Mouse (Mus musculus): ENCODE measurements around the gene Fxyd3. TPM values are rescaled to one million over a fixed set of nuclear protein-coding genes. Genes with fewer than 3 reads are reported as not detected.

Fxyd3 gene
- 1 to 10 TPM; 1.2 to 1.4 TPM for total RNA-seq (2021)
- long read RNA-seq, experiment 1: 0 reads
- long read RNA-seq, experiment 2: 0 reads

GRCm38 (mm10) chr7:31076492-31076891 lies at the start of gene Fxyd3:
Gene Fxyd3 (minus strand): TSS chr7:31076704.
- intact Hi-C loops (cut with DNase I): no loop called here
- DNase-seq: no peak
- Histone ChIP-seq H3K27ac (peak within 1 kb of the TSS; percentile 57), H3K4me3 (no peak within 1 kb of the TSS)
- TF ChIP-seq CTCF (IDR thresholded peaks at IDR 0.05): no peak

DNA sequence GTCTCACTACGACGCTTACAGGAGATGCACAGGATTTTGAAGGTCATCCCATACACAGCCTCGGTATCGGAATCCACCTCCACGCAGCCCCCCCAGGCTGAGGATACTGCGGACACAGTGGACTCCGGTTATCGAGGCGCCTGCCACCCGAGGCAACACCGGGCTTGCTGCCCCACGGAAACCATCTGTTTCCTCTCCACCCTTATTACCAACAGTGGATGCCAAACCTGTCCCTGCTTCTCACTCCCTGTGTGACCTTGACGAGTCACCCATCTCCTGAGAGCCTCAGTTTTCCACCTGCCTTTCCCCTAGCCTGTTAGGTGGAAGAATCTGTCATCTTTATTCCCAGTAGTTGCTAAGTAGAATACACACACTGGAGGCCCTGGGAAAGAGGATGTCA lies 48.6 kb upstream of the Fxyd3 start:
- Histone ChIP-seq H3K4me3 (peak overlapping the region; percentile 91), H3K27ac (peak overlapping the region; percentile 99)
- DNase-seq: peak; percentile 58
- TF ChIP-seq CTCF (IDR thresholded peaks at IDR 0.05): no peak
- intact Hi-C loops (cut with DNase I): no loop called here

GRCm38 (mm10) chr7:31124381-31124780 lies 47.9 kb upstream of the Fxyd3 start:
- no peak for DNase-seq
- intact Hi-C loops (cut with DNase I): no loop called here
- Histone ChIP-seq H3K4me3 (peak overlapping the region; percentile 91), H3K27ac (peak overlapping the region; percentile 99)
- TF ChIP-seq CTCF (IDR thresholded peaks at IDR 0.05): no peak

DNA sequence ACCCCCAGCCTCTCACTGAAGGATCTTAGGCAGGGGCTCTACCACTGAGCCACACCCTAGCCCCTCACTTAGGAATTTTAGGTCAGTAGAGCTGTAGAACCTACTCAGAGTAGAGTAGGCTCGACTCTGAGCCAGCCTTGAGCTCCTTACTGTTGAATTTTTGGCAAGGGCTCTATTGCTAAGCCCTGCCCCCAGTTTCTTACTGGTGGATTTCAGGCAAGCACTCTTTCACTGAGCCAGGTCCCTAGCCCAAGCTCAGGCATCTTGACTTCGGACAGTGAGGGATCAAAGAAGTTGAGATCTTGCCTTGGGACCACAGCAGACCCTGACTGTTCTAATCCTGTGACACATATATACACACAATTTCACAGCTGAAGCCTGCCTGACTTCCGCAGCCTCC lies 47.2 kb upstream of the Fxyd3 start:
- intact Hi-C loops (cut with DNase I): no loop called here
- TF ChIP-seq CTCF (IDR thresholded peaks at IDR 0.05): no peak
- H3K27ac ChIP-seq: peak overlapping the region; percentile 99
- no peak for DNase-seq
- peak overlapping the region; percentile 91 for H3K4me3 ChIP-seq

GRCm38 (mm10) chr7:31122641-31123631 lies 46.4 kb upstream of the Fxyd3 start:
- intact Hi-C loops (cut with DNase I): no loop called here
- peak overlapping the region; percentile 91; the same call in 1 of the 2 replicates for H3K4me3 ChIP-seq
- H3K27ac ChIP-seq: peak overlapping the region; percentile 46; the same call in 1 of the 2 replicates
- DNase-seq: no peak
- no peak for TF ChIP-seq CTCF (IDR thresholded peaks at IDR 0.05)

- no peak for TF ChIP-seq CTCF (IDR thresholded peaks at IDR 0.05)
- DNase-seq: peak; percentile 61
- Histone ChIP-seq H3K4me3 (no peak overlapping the region; the same call in 1 of the 2 replicates), H3K27ac (peak overlapping the region; percentile 93)
- intact Hi-C loops (cut with DNase I): no loop called here
Measured at GRCm38 (mm10) chr7:31119556-31119955, 43.1 kb upstream of the Fxyd3 start.

- intact Hi-C loops (cut with DNase I): no loop called here
- no peak for TF ChIP-seq CTCF (IDR thresholded peaks at IDR 0.05)
- peak overlapping the region; percentile 93 for H3K27ac ChIP-seq
- DNase-seq: peak; percentile 91
- H3K4me3 ChIP-seq: peak overlapping the region; percentile 40; the same call in 1 of the 2 replicates
Measured at GRCm38 (mm10) chr7:31118486-31118885, 42.0 kb upstream of the Fxyd3 start.

DNA sequence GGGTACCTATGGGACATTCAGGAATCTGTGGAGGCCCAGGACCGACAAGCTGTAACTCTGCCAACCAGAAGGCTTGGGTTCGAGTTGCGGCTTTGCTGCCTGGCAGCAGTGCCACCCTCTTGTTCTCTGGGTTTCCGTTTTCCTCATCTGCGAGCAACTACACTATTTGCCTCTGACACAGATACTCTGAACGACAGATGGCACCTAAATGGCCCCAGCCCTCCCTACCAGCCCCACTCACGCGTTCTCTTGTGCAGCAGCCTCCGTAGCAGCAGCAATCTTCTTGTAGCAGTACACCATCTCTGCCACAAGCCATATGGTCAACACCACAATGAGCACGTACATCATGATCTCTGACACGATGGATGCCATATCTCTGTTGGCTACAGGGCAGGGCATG lies 41.0 kb upstream of the Fxyd3 start:
- Histone ChIP-seq H3K27ac (peak overlapping the region; percentile 93), H3K4me3 (peak overlapping the region; percentile 46)
- no peak for TF ChIP-seq CTCF (IDR thresholded peaks at IDR 0.05)
- intact Hi-C loops (cut with DNase I): no loop called here
- DNase-seq: no peak

DNA sequence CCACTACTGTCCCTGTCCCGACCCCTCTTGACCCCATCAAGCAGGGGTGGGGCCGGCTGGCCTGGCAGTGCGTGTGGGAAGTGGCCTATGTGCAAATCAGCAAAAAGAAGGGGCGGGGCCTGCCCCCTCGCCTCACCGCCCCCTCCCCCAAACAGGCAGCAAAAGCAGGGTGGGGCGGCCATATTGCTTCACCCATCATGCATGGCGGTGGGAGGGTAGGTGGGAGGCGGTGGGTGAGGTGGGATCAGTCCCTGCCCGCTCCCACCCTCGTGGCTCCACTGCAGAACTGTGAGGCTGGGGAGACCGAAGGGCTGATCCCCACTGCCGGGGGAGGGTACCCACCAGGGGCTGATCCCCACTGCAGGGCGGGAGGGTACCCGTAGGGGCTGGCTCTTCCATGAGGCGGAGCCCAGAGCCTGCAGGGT lies 40.2 kb upstream of the Fxyd3 start:
- intact Hi-C loops (cut with DNase I): no loop called here
- peak; percentile 56 for DNase-seq
- no peak for TF ChIP-seq CTCF (IDR thresholded peaks at IDR 0.05)
- peak overlapping the region; percentile 46 for H3K4me3 ChIP-seq
- peak overlapping the region; percentile 93 for H3K27ac ChIP-seq

GRCm38 (mm10) chr7:31115587-31116043 lies 39.1 kb upstream of the Fxyd3 start:
- intact Hi-C loops (cut with DNase I): no loop called here
- no peak for TF ChIP-seq CTCF (IDR thresholded peaks at IDR 0.05)
- H3K27ac ChIP-seq: peak overlapping the region; percentile 93
- DNase-seq: peak; percentile 89
- H3K4me3 ChIP-seq: peak overlapping the region; percentile 46

- TF ChIP-seq CTCF (IDR thresholded peaks at IDR 0.05): no peak
- Histone ChIP-seq H3K27ac (peak within 1 kb of the TSS; percentile 93), H3K4me3 (peak within 1 kb of the TSS; percentile 46)
- intact Hi-C loops (cut with DNase I): no loop called here
- DNase-seq: peak; percentile 61
Measured at GRCm38 (mm10) chr7:31115182-31115581, 38.7 kb upstream of the Fxyd3 start, which contains the start of gene Hpn. Gene Hpn (minus strand): TSS chr7:31115290.

DNA sequence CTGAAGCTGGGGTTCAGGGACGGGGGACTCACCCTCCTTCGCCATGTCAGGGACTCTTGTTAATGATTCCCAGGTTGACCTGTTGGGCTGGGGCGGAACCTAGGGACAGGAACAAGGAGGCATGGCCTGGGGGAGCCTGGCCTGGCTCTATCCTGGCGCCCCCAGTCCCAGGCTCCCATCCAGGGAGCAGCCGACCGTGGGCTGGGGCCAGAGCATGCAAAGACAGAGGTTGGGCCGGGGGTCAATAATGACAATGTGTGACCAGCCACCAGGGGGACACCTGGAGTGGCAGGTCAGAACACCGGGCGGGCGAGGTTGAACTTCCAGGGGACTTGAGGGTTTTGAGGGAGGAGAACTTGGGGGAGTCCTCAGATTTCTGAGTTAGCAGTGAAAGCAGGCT lies 38.1 kb upstream of the Fxyd3 start:
- intact Hi-C loops (cut with DNase I): no loop called here
- Histone ChIP-seq H3K27ac (peak overlapping the region; percentile 93), H3K4me3 (no peak overlapping the region; the same call in 1 of the 2 replicates)
- peak; percentile 23; the same call in 1 of the 2 replicates for TF ChIP-seq CTCF (IDR thresholded peaks at IDR 0.05)
- DNase-seq: peak; percentile 56

- intact Hi-C loops (cut with DNase I): no loop called here
- TF ChIP-seq CTCF (IDR thresholded peaks at IDR 0.05): no peak
- Histone ChIP-seq H3K27ac (no peak overlapping the region; the same call in 1 of the 2 replicates), H3K4me3 (no peak overlapping the region)
- DNase-seq: no peak
Measured at GRCm38 (mm10) chr7:31113800-31114199, 37.3 kb upstream of the Fxyd3 start.
